Mouse (Mus musculus) naive thymus-derived CD4-positive, alpha-beta T cell, adult 5 months (primary cell): Measurements from ENCODE around the gene Acot4. TPM values are rescaled to one million over a fixed set of nuclear protein-coding genes. Genes with fewer than 3 reads are reported as not detected.

ENCODE experiments used
- polyA plus RNA-seq: library from polyadenylated mRNA; unstranded; fragments of 100-300 nt; shearing (Covaris generic); gene quantifications from one replicate; pipeline ENCODE4 v1.2.1, GENCODE M21; 2017

Acot4 gene
- polyA plus RNA-seq = 0.11 TPM

GRCm38 (mm10) chr12:84038241-84038640 lies at the start of gene Acot4:
Gene Acot4, plus strand, starts transcription at chr12:84038379.

GRCm38 (mm10) chr12:84009171-84009965 lies 28.8 kb upstream of the Acot4 start, which contains the start of gene Acot1:
Gene Acot1, plus strand, starts transcription at chr12:84009490.

GRCm38 (mm10) chr12:84038691-84039111 lies 522 bp downstream of the Acot4 start, which contains the start of gene Gm49366:
Gene Gm49366, plus strand, starts transcription at chr12:84038935.

GRCm38 (mm10) chr12:84051937-84052474 lies 13.8 kb downstream of the Acot4 start, which contains the start of gene Acot3:
Gene Acot3, plus strand, starts transcription at chr12:84052144.

GRCm38 (mm10) chr12:84068986-84069385 lies 30.8 kb downstream of the Acot4 start, which contains the start of gene Acot5:
Gene Acot5, plus strand, starts transcription at chr12:84069325.

Other genes with a start within 250 kb of the Acot4 start
- gene Numb, start 116.4 kb upstream of the Acot4 start, polyA plus RNA-seq = 72.3 TPM
- 38.1 TPM for gene Riox1, start 87.8 kb upstream of the Acot4 start, polyA plus RNA-seq
- not detected for gene Heatr4, start 53.5 kb upstream of the Acot4 start, polyA plus RNA-seq
- 30.4 TPM for gene Acot2, start 50.5 kb upstream of the Acot4 start, polyA plus RNA-seq
- not detected for gene Acot1, start 28.9 kb upstream of the Acot4 start, polyA plus RNA-seq
- gene Gm49366, start 556 bp downstream of the Acot4 start, polyA plus RNA-seq = not detected
- gene Acot3, start 13.8 kb downstream of the Acot4 start, polyA plus RNA-seq = not detected
- gene Acot5, start 30.9 kb downstream of the Acot4 start, polyA plus RNA-seq = not detected
- gene Acot6, start 62.3 kb downstream of the Acot4 start, polyA plus RNA-seq = 2.6 TPM
- not detected for gene Dnal1, start 76.0 kb downstream of the Acot4 start, polyA plus RNA-seq
- gene Pnma1, start 110.1 kb downstream of the Acot4 start, polyA plus RNA-seq = 0.29 TPM
- gene Elmsan1, start 180.5 kb downstream of the Acot4 start, polyA plus RNA-seq = 168 TPM
- 15.8 TPM for gene Ptgr2, start 246.9 kb downstream of the Acot4 start, polyA plus RNA-seq